Mouse (Mus musculus) fat pad, adult 2 months (tissue): ENCODE results near the gene Rab7b.

Experiments
- DNase-seq: peaks from one replicate; pipeline ENCODE4 v3.0.0-alpha.2; 2011; ENCODE audit warnings: low read depth, low spot score; ENCODE audit errors: extremely low read depth

Rab7b gene

GRCm38 (mm10) chr1:131688475-131688874 is at the start of gene Rab7b:
Gene Rab7b (plus strand): TSS chr1:131688695.
- no peak for DNase-seq

GRCm38 (mm10) chr1:131640062-131640461 is 48.4 kb upstream of the Rab7b start:
- no peak for DNase-seq

- no peak for DNase-seq
Measured at GRCm38 (mm10) chr1:131641565-131641964, 46.9 kb upstream of the Rab7b start.

GRCm38 (mm10) chr1:131642251-131642650 is 46.2 kb upstream of the Rab7b start:
- DNase-seq = no peak

- no peak for DNase-seq
Measured at GRCm38 (mm10) chr1:131652670-131653443, 35.6 kb upstream of the Rab7b start.

- no peak for DNase-seq
Measured at GRCm38 (mm10) chr1:131655601-131656000, 32.9 kb upstream of the Rab7b start.

- DNase-seq = peak; percentile 28
Measured at GRCm38 (mm10) chr1:131657945-131658354, 30.5 kb upstream of the Rab7b start.

GRCm38 (mm10) chr1:131659512-131660085 is 28.9 kb upstream of the Rab7b start:
- no peak for DNase-seq

- no peak for DNase-seq
Measured at GRCm38 (mm10) chr1:131660266-131660665, 28.2 kb upstream of the Rab7b start.

GRCm38 (mm10) chr1:131660716-131661472 is 27.6 kb upstream of the Rab7b start:
- DNase-seq = no peak

- DNase-seq = no peak
Measured at GRCm38 (mm10) chr1:131661749-131662148, 26.7 kb upstream of the Rab7b start.

- DNase-seq = no peak
Measured at GRCm38 (mm10) chr1:131663286-131663995, 25.1 kb upstream of the Rab7b start.

- no peak for DNase-seq
Measured at GRCm38 (mm10) chr1:131664136-131664535, 24.4 kb upstream of the Rab7b start.

GRCm38 (mm10) chr1:131665886-131666285 is 22.6 kb upstream of the Rab7b start:
- no peak for DNase-seq

GRCm38 (mm10) chr1:131671113-131671512 is 17.4 kb upstream of the Rab7b start:
- DNase-seq = no peak

GRCm38 (mm10) chr1:131672361-131672760 is 16.1 kb upstream of the Rab7b start:
- no peak for DNase-seq

GRCm38 (mm10) chr1:131679644-131680043 is 8.9 kb upstream of the Rab7b start:
- DNase-seq = no peak

GRCm38 (mm10) chr1:131687739-131688138 is 756 bp upstream of the Rab7b start:
- no peak for DNase-seq

GRCm38 (mm10) chr1:131689016-131689415 is 521 bp downstream of the Rab7b start:
- no peak for DNase-seq

GRCm38 (mm10) chr1:131689899-131690298 is 1.4 kb downstream of the Rab7b start:
- no peak for DNase-seq

- no peak for DNase-seq
Measured at GRCm38 (mm10) chr1:131690435-131690834, 1.9 kb downstream of the Rab7b start.
